Mouse (Mus musculus) E14TG2a.4 (cell line): ENCODE measurements around the gene Ndufs3.
A peak's percentile ranks its signal among the peaks of the same experiment; 100 is the strongest.

Experiments
- H3K27me3 ChIP-seq: 2 replicates; pipeline ENCODE4 v1.6.1; 2014; ENCODE audit warnings: low read length, control low read depth; ENCODE audit not compliant: insufficient read depth
- H3K36me3 ChIP-seq: 2 replicates; pipeline ENCODE4 v1.6.1; 2014; ENCODE audit warnings: low read length, control low read depth; ENCODE audit not compliant: insufficient read depth
- H3K4me1 ChIP-seq: replicated peaks from 2 replicates; pipeline ENCODE4 v1.6.1; 2014; ENCODE audit warnings: low read depth, low read length, control low read depth
- H3K4me3 ChIP-seq: replicated peaks from 2 replicates; pipeline ENCODE4 v1.5.1; 2014; ENCODE audit warnings: mild to moderate bottlenecking, low read length
- H3K9me3 ChIP-seq: 2 replicates; pipeline ENCODE4 v1.6.1; 2014; ENCODE audit warnings: low read length, control low read depth
- CTCF ChIP-seq: conservative IDR thresholded peaks from 2 replicates; pipeline ENCODE4 v1.5.1; 2014; ENCODE audit warnings: low read length
- NANOG ChIP-seq: IDR thresholded peaks from 2 replicates; pipeline ENCODE4 v1.6.1; 2014; ENCODE audit warnings: borderline replicate concordance, low read length, mixed read lengths
- POU5F1 ChIP-seq: IDR thresholded peaks from 2 replicates; pipeline ENCODE4 v1.6.1; 2014; ENCODE audit warnings: low read length, borderline replicate concordance

Ndufs3 gene

GRCm38 (mm10) chr2:90889550-90890548 lies 14.8 kb downstream of the Ndufs3 start:
- H3K4me1 ChIP-seq: peaks cover 32% of the 10 kb centered on the region
- peak overlapping the region; percentile 79 for H3K4me3 ChIP-seq
- no peaks in the 10 kb centered on the region for H3K9me3 ChIP-seq
- H3K36me3 ChIP-seq: peaks cover 30% of the 10 kb centered on the region
- H3K27me3 ChIP-seq: peaks cover 67% of the 10 kb centered on the region
- no peak for TF ChIP-seq CTCF
- TF ChIP-seq NANOG: no peak
- no peak for TF ChIP-seq POU5F1

GRCm38 (mm10) chr2:90887627-90888026 lies 17.0 kb downstream of the Ndufs3 start:
- Histone ChIP-seq H3K27me3 (peaks cover 87% of the 10 kb centered on the region), H3K36me3 (peaks cover 10% of the 10 kb centered on the region), H3K9me3 (no peaks in the 10 kb centered on the region), H3K4me1 (peaks cover 35% of the 10 kb centered on the region), H3K4me3 (no peak overlapping the region)
- TF ChIP-seq NANOG (no peak), CTCF (no peak), POU5F1 (no peak)

- no peak for TF ChIP-seq POU5F1
- TF ChIP-seq CTCF: no peak
- peaks cover 86% of the 10 kb centered on the region for H3K27me3 ChIP-seq
Observed at GRCm38 (mm10) chr2:90886436-90886835, 18.2 kb downstream of the Ndufs3 start.

GRCm38 (mm10) chr2:90885218-90886041 lies 19.2 kb downstream of the Ndufs3 start, which contains the start of gene C1qtnf4:
Gene C1qtnf4, plus strand, starts transcription at chr2:90885860.
- Histone ChIP-seq H3K9me3 (no peaks in the 10 kb centered on the region), H3K4me3 (peak within 1 kb of the TSS; percentile 76)
- TF ChIP-seq POU5F1: no peak
- TF ChIP-seq CTCF: no peak
- TF ChIP-seq NANOG: no peak

More at GRCm38 (mm10) chr2:90886436-90886835, 18.2 kb downstream of the Ndufs3 start:
- H3K9me3 ChIP-seq: no peaks in the 10 kb centered on the region
- no peaks in the 10 kb centered on the region for H3K36me3 ChIP-seq
- H3K4me1 ChIP-seq: peaks cover 29% of the 10 kb centered on the region
- H3K4me3 ChIP-seq: peak overlapping the region; percentile 76

GRCm38 (mm10) chr2:90881824-90882223 lies 22.8 kb downstream of the Ndufs3 start:
- TF ChIP-seq NANOG (no peak), CTCF (no peak), POU5F1 (no peak)
- H3K36me3 ChIP-seq: no peaks in the 10 kb centered on the region
- H3K9me3 ChIP-seq: no peaks in the 10 kb centered on the region
- H3K27me3 ChIP-seq: peaks cover 82% of the 10 kb centered on the region
- H3K4me1 ChIP-seq: peaks cover 19% of the 10 kb centered on the region
- no peak overlapping the region for H3K4me3 ChIP-seq

More at GRCm38 (mm10) chr2:90885218-90886041, 19.2 kb downstream of the Ndufs3 start, which contains the start of gene C1qtnf4:
- Histone ChIP-seq H3K4me1 (peaks cover 25% of the 10 kb centered on the region), H3K27me3 (peaks cover 88% of the 10 kb centered on the region), H3K36me3 (no peaks in the 10 kb centered on the region)

GRCm38 (mm10) chr2:90880144-90880785 lies 24.4 kb downstream of the Ndufs3 start:
- H3K36me3 ChIP-seq: no peaks in the 10 kb centered on the region
- TF ChIP-seq POU5F1 (no peak), NANOG (no peak), CTCF (no peak)
- peaks cover 72% of the 10 kb centered on the region for H3K27me3 ChIP-seq
- no peak overlapping the region for H3K4me3 ChIP-seq
- H3K9me3 ChIP-seq: no peaks in the 10 kb centered on the region
- peaks cover 8% of the 10 kb centered on the region for H3K4me1 ChIP-seq

GRCm38 (mm10) chr2:90879419-90879818 lies 25.2 kb downstream of the Ndufs3 start:
- Histone ChIP-seq H3K4me1 (no peaks in the 10 kb centered on the region; the same call in 1 of the 2 replicates), H3K27me3 (peaks cover 64% of the 10 kb centered on the region), H3K36me3 (no peaks in the 10 kb centered on the region), H3K9me3 (no peaks in the 10 kb centered on the region), H3K4me3 (no peak overlapping the region)
- TF ChIP-seq CTCF: no peak
- TF ChIP-seq POU5F1: no peak
- TF ChIP-seq NANOG: no peak
